Mouse (Mus musculus): ENCODE results near the gene Rph3al. TPM values are rescaled to one million over a fixed set of nuclear protein-coding genes. Genes with fewer than 3 reads are reported as not detected.

Gene Rph3al
- polyA plus RNA-seq, 1 experiment from 2014 or later: 2.7 TPM

DNA sequence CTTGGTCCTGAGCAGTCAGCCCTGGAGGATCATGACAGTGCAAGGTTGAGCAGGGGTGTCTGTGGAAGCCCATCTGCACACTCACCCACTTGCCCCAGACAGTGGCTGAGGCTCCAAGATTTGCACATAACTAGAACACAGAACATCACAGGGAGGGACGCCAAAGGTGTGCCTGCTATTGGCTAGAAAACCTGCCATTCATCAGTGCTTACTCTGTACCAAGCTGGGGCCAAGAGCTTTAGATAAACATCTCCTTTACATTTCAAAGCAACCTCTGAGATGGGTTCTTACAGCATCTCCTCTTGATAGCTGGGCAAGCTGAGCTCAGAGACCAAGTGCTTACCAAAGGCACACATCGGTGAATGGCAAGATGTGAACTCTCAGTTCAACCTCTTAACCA, 10.3 kb downstream of the Rph3al start:
- Histone ChIP-seq H3K36me3 (ENCODE audit: control insufficient read depth, insufficient read depth, low read length) (no peaks in the 10 kb centered on the region), H3K4me2 (ENCODE audit: low read depth, severe bottlenecking) (no peak overlapping the region), H3K27ac (replicated peaks; ENCODE audit: low read depth, low read length) (no peak overlapping the region), H3K4me1 (ENCODE audit: control insufficient read depth, insufficient read depth, low read length) (peaks cover 14% of the 10 kb centered on the region), H3K27me3 (ENCODE audit: control insufficient read depth, insufficient read depth, low read length) (no peaks in the 10 kb centered on the region), H3K9me3 (ENCODE audit: control insufficient read depth, low read length) (no peaks in the 10 kb centered on the region), H3K9ac (ENCODE audit: low read length) (no peak overlapping the region), H3K4me3 (ENCODE audit: low read depth, low read length) (no peak overlapping the region)
- WGBS: 85% methylated on average over 2 of the region's 2 CpGs
- DNase-seq (ENCODE audit: low spot score): no peak
- ATAC-seq (ENCODE audit: insufficient number of reproducible peaks, low FRiP score, low TSS enrichment, low read depth): no peak

DNA sequence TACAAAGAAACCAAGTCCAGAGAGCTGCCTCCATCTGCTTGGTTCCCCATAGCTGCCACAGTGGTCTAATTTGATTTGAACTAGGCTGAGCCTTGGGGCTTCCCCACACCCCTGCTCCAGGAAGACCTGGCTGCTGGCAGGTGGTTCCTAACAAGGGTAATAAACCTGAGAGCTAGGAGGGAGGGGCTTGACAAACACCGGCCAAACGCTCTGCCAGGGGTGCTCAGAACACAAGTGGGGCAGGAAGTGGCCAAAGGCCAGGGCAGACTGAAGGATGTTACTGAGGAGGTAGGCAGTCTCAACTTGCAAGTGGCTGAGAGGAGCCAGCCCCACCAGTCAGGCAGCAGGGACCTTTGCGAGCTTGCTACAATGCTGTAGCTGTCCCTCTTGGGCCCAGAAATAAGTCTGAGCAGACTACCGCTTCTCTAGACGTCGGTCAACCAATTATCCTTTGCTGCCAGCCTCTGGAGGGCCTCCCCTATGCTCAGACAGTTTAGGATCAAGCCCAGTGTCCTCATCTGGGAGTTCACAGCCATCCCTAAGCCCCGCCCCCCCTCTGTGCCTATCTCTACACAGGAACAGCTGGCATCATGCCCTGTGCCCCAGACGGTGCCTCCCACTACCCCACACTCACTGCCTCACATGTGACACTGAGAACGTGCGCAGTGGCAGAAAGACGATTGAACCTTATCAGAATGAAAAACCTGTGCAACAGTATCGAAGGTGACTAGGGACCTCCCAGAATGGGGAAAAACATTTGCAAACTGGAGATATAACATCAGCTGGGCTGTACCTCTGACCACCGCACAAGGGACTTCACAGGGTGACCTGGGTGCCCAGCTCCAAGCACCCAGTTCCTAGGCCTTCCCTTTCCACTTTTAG, 11.6 kb downstream of the Rph3al start:
- Histone ChIP-seq H3K36me3 (ENCODE audit: control insufficient read depth, insufficient read depth, low read length) (no peaks in the 10 kb centered on the region), H3K27me3 (ENCODE audit: control insufficient read depth, insufficient read depth, low read length) (no peaks in the 10 kb centered on the region), H3K4me3 (ENCODE audit: low read depth, low read length) (no peak overlapping the region), H3K4me2 (ENCODE audit: low read depth, severe bottlenecking) (no peak overlapping the region), H3K9ac (ENCODE audit: low read length) (no peak overlapping the region), H3K27ac (replicated peaks; ENCODE audit: low read depth, low read length) (no peak overlapping the region), H3K4me1 (ENCODE audit: control insufficient read depth, insufficient read depth, low read length) (peaks cover 14% of the 10 kb centered on the region), H3K9me3 (ENCODE audit: control insufficient read depth, low read length) (no peaks in the 10 kb centered on the region)
- ATAC-seq (ENCODE audit: insufficient number of reproducible peaks, low FRiP score, low TSS enrichment, low read depth) (no peak), DNase-seq (ENCODE audit: low spot score) (no peak)
- 59% methylated on average over 13 of the region's 13 CpGs for WGBS

DNA sequence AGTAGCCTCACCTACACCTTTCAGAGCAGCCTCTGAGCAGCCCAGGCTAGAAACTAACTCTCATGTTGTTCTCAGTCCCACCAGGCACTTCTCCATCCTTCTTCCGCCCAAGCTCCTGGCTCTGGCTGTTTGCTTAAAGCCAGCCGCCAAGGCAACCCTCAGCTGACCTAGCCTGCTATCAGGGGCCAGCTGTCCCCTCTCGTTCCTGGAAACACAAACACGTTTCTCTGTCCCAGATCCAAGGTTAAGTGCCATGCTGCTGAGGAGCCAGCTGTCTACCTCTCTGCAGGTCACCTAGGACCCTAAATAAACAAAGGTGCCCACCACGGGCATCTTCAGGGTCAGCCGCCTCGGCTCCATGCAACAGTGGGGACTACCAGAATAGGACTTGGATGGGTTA, 12.4 kb downstream of the Rph3al start:
- no peak overlapping the region for H3K4me2 ChIP-seq (ENCODE audit: low read depth, severe bottlenecking)
- no peak for ATAC-seq (ENCODE audit: insufficient number of reproducible peaks, low FRiP score, low TSS enrichment, low read depth)
- H3K27me3 ChIP-seq (ENCODE audit: control insufficient read depth, insufficient read depth, low read length): no peaks in the 10 kb centered on the region
- H3K4me1 ChIP-seq (ENCODE audit: control insufficient read depth, insufficient read depth, low read length): peaks cover 14% of the 10 kb centered on the region
- no peak overlapping the region for H3K4me3 ChIP-seq (ENCODE audit: low read depth, low read length)
- no peak for DNase-seq (ENCODE audit: low spot score)
- H3K36me3 ChIP-seq (ENCODE audit: control insufficient read depth, insufficient read depth, low read length): no peaks in the 10 kb centered on the region
- H3K27ac ChIP-seq (replicated peaks; ENCODE audit: low read depth, low read length): no peak overlapping the region
- WGBS: 59% methylated on average over 7 of the region's 7 CpGs
- H3K9me3 ChIP-seq (ENCODE audit: control insufficient read depth, low read length): no peaks in the 10 kb centered on the region
- no peak overlapping the region; the same call in 1 of the 2 replicates for H3K9ac ChIP-seq (ENCODE audit: low read length)

DNA sequence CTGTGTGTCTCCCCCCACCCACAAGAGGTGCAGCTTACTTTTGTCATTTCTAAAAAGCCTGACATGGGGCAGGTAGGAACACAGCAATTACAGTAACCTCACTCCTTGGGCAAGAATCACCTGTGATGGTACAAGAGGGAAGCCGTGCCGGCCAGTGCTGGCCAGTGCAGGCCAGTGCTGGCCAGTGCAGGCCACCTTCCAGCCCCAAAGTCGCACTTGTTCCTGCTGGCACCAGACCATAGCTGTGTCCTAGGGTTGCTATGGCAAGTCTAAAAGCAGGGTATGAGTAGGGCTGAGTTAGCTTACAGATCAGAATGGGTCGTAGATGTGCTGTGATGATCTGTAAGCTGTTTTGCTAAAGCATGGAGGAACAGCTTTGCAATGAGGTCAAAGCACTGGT, 15.5 kb downstream of the Rph3al start:
- no peak for ATAC-seq (ENCODE audit: insufficient number of reproducible peaks, low FRiP score, low TSS enrichment, low read depth)
- peaks cover 14% of the 10 kb centered on the region for H3K4me1 ChIP-seq (ENCODE audit: control insufficient read depth, insufficient read depth, low read length)
- no peak overlapping the region for H3K4me3 ChIP-seq (ENCODE audit: low read depth, low read length)
- H3K9me3 ChIP-seq (ENCODE audit: control insufficient read depth, low read length): no peaks in the 10 kb centered on the region
- H3K27me3 ChIP-seq (ENCODE audit: control insufficient read depth, insufficient read depth, low read length): no peaks in the 10 kb centered on the region
- no peak overlapping the region for H3K27ac ChIP-seq (replicated peaks; ENCODE audit: low read depth, low read length)
- H3K4me2 ChIP-seq (ENCODE audit: low read depth, severe bottlenecking): no peak overlapping the region
- no peak for DNase-seq (ENCODE audit: low spot score)
- H3K36me3 ChIP-seq (ENCODE audit: control insufficient read depth, insufficient read depth, low read length): no peaks in the 10 kb centered on the region
- 83% methylated on average over 4 of the region's 4 CpGs for WGBS
- H3K9ac ChIP-seq (ENCODE audit: low read length): no peak overlapping the region

DNA sequence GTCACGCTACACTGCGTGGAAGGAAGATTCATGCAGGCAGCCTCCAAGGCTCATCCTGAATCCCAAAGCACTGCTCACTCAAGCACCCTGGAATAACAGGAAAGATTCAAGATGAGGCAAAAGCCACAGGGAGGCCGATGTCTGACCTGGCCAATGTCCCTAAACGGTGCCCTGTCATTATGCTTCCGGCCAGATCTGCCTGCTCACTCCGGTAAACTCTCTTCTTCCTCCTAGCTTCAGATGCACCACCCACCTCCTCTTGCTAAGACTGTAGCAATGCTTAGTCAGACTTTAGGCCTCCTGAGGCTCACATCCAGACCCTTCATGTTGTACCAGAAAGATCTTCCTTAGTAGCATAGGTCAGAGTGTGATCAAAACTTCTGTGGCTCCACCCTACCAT, 19.1 kb downstream of the Rph3al start:
- Histone ChIP-seq H3K4me1 (ENCODE audit: control insufficient read depth, insufficient read depth, low read length) (no peaks in the 10 kb centered on the region), H3K9ac (ENCODE audit: low read length) (no peak overlapping the region), H3K9me3 (ENCODE audit: control insufficient read depth, low read length) (no peaks in the 10 kb centered on the region), H3K4me2 (ENCODE audit: low read depth, severe bottlenecking) (no peak overlapping the region), H3K36me3 (ENCODE audit: control insufficient read depth, insufficient read depth, low read length) (no peaks in the 10 kb centered on the region), H3K4me3 (ENCODE audit: low read depth, low read length) (no peak overlapping the region), H3K27ac (replicated peaks; ENCODE audit: low read depth, low read length) (no peak overlapping the region), H3K27me3 (ENCODE audit: control insufficient read depth, insufficient read depth, low read length) (no peaks in the 10 kb centered on the region)
- ATAC-seq (ENCODE audit: insufficient number of reproducible peaks, low FRiP score, low TSS enrichment, low read depth) (no peak), DNase-seq (ENCODE audit: low spot score) (no peak)
- 90% methylated on average over 6 of the region's 6 CpGs for WGBS

DNA sequence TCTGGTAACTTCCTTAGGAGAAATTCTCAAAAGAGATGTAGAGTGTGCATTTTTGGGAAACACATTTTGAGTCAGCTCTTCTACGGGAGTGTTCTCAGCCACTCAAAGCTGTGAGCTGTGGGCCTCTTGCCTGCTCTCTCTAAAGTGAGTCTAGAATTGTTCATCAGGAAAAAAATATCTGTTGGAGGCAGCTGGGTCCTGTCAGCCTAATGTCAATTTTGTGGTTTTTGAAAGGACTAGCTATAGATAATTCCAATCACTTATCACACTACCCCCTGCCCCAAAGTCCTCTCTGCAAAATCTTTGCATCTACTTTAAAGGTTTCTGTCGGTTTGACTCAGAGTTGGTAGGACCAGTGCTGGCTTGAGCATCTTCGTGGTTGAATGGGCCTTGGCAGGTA, 20.9 kb downstream of the Rph3al start:
- Histone ChIP-seq H3K9me3 (ENCODE audit: control insufficient read depth, low read length) (no peaks in the 10 kb centered on the region), H3K27me3 (ENCODE audit: control insufficient read depth, insufficient read depth, low read length) (no peaks in the 10 kb centered on the region), H3K4me3 (ENCODE audit: low read depth, low read length) (no peak overlapping the region), H3K4me2 (ENCODE audit: low read depth, severe bottlenecking) (no peak overlapping the region), H3K9ac (ENCODE audit: low read length) (no peak overlapping the region), H3K27ac (replicated peaks; ENCODE audit: low read depth, low read length) (no peak overlapping the region), H3K4me1 (ENCODE audit: control insufficient read depth, insufficient read depth, low read length) (no peaks in the 10 kb centered on the region), H3K36me3 (ENCODE audit: control insufficient read depth, insufficient read depth, low read length) (no peaks in the 10 kb centered on the region)
- no peak for DNase-seq (ENCODE audit: low spot score)
- WGBS: 77% methylated on average over 3 of the region's 3 CpGs
- ATAC-seq (ENCODE audit: insufficient number of reproducible peaks, low FRiP score, low TSS enrichment, low read depth): no peak

DNA sequence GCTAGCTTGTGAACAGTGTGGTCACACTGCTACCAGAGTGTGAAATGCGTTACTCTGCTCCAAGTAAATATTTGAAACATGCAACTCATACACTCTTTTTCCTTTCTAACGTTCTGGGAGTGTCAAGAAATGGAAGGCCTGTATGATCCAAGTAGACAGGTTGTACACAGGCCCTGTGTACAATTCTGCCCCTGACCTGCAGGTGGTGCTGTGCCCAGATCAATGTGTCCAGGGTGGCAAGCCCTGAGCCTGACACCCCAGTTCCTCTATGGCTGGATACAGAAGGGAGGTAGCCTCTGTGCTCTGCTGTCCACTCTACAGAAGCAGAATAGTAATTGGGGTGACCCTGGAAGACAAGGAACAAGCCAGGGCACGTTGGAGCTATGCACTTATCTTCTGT, 24.3 kb downstream of the Rph3al start:
- no peaks in the 10 kb centered on the region for H3K36me3 ChIP-seq (ENCODE audit: control insufficient read depth, insufficient read depth, low read length)
- no peaks in the 10 kb centered on the region for H3K4me1 ChIP-seq (ENCODE audit: control insufficient read depth, insufficient read depth, low read length)
- H3K9ac ChIP-seq (ENCODE audit: low read length): no peak overlapping the region
- DNase-seq (ENCODE audit: low spot score) (peak; percentile 36), ATAC-seq (ENCODE audit: insufficient number of reproducible peaks, low FRiP score, low TSS enrichment, low read depth) (no peak)
- WGBS: 70% methylated on average over 3 of the region's 3 CpGs
- H3K27me3 ChIP-seq (ENCODE audit: control insufficient read depth, insufficient read depth, low read length): no peaks in the 10 kb centered on the region
- H3K9me3 ChIP-seq (ENCODE audit: control insufficient read depth, low read length): no peaks in the 10 kb centered on the region
- no peak overlapping the region for H3K27ac ChIP-seq (replicated peaks; ENCODE audit: low read depth, low read length)
- H3K4me3 ChIP-seq (ENCODE audit: low read depth, low read length): no peak overlapping the region
- H3K4me2 ChIP-seq (ENCODE audit: low read depth, severe bottlenecking): no peak overlapping the region

DNA sequence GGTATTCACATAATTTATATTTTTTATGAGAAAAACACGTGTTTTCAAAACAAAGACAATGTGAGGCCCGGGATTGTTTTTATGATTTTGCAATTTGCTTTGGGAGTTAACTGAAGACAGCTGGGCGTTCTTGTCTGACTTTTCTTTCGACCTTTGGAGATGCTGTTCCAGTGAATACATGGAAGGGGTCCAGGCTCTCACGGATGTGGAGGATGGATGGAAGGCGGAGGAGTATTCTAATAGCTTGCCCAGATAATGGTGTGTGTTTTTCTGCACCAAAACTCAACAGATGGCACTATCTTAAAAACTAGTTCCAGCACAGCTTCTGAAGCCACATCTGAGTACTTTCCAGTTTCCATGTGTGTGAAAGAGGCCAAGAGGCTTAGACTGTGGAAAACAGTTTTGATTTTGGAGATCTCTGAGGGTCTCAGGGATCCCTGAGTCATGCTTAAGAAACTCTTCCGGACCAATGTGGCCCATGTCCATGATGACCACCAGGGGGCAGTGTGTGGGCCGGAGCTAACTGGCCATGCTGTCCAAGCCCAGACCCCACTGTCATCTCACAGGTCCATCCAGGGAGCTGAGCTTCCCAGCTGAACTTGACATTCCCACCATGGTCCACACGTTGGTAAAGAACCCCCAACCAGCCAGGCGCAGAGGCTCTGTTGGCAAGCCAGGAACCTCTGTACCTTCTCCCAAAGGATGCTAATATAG, 25.1 kb downstream of the Rph3al start:
- Histone ChIP-seq H3K4me2 (ENCODE audit: low read depth, severe bottlenecking) (no peak overlapping the region), H3K4me3 (ENCODE audit: low read depth, low read length) (no peak overlapping the region), H3K27me3 (ENCODE audit: control insufficient read depth, insufficient read depth, low read length) (no peaks in the 10 kb centered on the region), H3K36me3 (ENCODE audit: control insufficient read depth, insufficient read depth, low read length) (no peaks in the 10 kb centered on the region), H3K4me1 (ENCODE audit: control insufficient read depth, insufficient read depth, low read length) (no peaks in the 10 kb centered on the region), H3K9me3 (ENCODE audit: control insufficient read depth, low read length) (no peaks in the 10 kb centered on the region), H3K9ac (ENCODE audit: low read length) (no peak overlapping the region), H3K27ac (replicated peaks; ENCODE audit: low read depth, low read length) (no peak overlapping the region)
- 53% methylated on average over 10 of the region's 10 CpGs for WGBS
- ATAC-seq (ENCODE audit: insufficient number of reproducible peaks, low FRiP score, low TSS enrichment, low read depth) (no peak), DNase-seq (ENCODE audit: low spot score) (peak; percentile 78)

Data from limb, embryonic 11.5 days (tissue).